In the genomic region with DNA sequence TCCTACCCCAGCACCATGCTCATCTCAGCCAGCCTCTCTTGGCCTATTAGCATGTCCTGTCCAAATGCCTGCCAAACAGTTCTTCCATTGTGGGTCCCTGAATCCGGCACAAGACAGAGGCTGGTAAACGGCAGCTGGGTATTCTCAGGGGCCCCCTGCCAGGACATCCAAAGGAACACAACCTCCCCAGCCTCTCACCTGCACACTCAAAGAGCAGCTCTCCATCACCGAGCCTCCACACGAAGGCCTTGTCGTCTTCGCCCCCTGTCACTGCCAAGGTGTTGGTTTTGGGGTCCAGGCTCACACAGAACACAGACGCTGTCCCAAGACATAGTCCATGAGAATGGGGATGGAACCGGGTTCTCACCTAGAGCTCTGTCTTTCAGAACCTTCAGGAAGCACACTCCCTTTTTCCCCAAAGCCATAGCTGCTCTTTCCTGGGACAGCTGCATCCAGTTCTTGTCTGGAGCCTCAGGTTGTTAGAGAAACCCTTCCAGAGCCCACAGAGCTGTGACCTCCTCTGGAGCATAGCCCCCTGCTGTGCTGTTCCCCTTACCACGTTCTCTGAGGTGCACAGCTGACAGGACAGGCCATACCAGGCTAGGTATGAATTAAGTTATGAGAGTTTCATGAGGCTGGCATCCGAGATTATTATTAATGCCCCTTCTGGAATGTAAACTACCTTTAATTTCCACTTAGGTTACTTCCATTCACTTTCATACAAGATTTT, we compare ENCODE assay signal across 10 mouse cellular contexts. TPM values are rescaled to one million over a fixed set of nuclear protein-coding genes. Genes with fewer than 3 reads are reported as not detected.
A peak's percentile ranks its signal among the peaks of the same experiment; 100 is the strongest.
DNase-seq lines count a peak whose midpoint lies in the region; ATAC-seq and TF ChIP-seq lines count a peak whose summit lies in the region.
"Had no signal": no experiment of that assay in that cellular context is flagged by ENCODE, and none has a peak within 500 bp of the region (broad histone marks: within the 10 kb centered on the region; RNA-seq: fewer than 3 reads in every experiment).

No protein-coding gene starts in this region.

- no peak for TF ChIP-seq CTCF in heart, adult 2 months (IDR thresholded peaks at IDR 0.05)

- 86% methylated on average over 10 of the region's 10 CpGs for WGBS in heart, embryonic 12.5 days
- 88% methylated on average over 10 of the region's 10 CpGs for WGBS in heart, adult 2 months
- WGBS in neural tube, embryonic 12.5 days: 91% methylated on average over 10 of the region's 10 CpGs
- WGBS in limb, embryonic 10.5 days: 89% methylated on average over 10 of the region's 10 CpGs
- 85% methylated on average over 10 of the region's 10 CpGs for WGBS in neural tube, embryonic 15.5 days

- H3K27me3 ChIP-seq in heart, embryonic 12.5 days (replicated peaks): no peaks in the 10 kb centered on the region
- H3K27me3 ChIP-seq in heart, adult 2 months (ENCODE audit: control insufficient read depth, insufficient read depth, low read length): no peaks in the 10 kb centered on the region
- H3K27me3 ChIP-seq in neural tube, embryonic 12.5 days (replicated peaks): no peaks in the 10 kb centered on the region
- H3K27me3 ChIP-seq in limb, embryonic 10.5 days (ENCODE audit: low read depth, poor library complexity, severe bottlenecking): no peaks in the 10 kb centered on the region
- H3K27me3 ChIP-seq in neural tube, embryonic 15.5 days (replicated peaks): no peaks in the 10 kb centered on the region

- H3K4me3 ChIP-seq in heart, embryonic 12.5 days: 0 out of 2 replicates have a peak overlapping the region, but pooled peaks have one; percentile 6
- no peak overlapping the region for H3K4me3 ChIP-seq in heart, adult 2 months
- H3K4me3 ChIP-seq in neural tube, embryonic 12.5 days: no peak overlapping the region
- peak overlapping the region; percentile 13 for H3K4me3 ChIP-seq in limb, embryonic 10.5 days
- 0 out of 2 replicates have a peak overlapping the region, but pooled peaks have one; percentile 1 for H3K4me3 ChIP-seq in neural tube, embryonic 15.5 days (replicated peaks)

- H3K4me2 ChIP-seq in heart, embryonic 12.5 days: peak overlapping the region; percentile 11; the same call in 1 of the 2 replicates
- peak overlapping the region; percentile 83; the same call in 1 of the 2 replicates for H3K4me2 ChIP-seq in neural tube, embryonic 12.5 days (replicated peaks)
- H3K4me2 ChIP-seq in neural tube, embryonic 15.5 days: peak overlapping the region; percentile 86

- ATAC-seq in heart, embryonic 12.5 days (ENCODE audit: insufficient number of reproducible peaks, low FRiP score): no peak
- no peak for ATAC-seq in neural tube, embryonic 12.5 days (ENCODE audit: low FRiP score, low read depth)
- no peak for ATAC-seq in neural tube, embryonic 15.5 days (ENCODE audit: low FRiP score)

- H3K79me2 ChIP-seq in heart, adult 2 months (replicated peaks; ENCODE audit: control insufficient read depth, insufficient read depth, low read length): no peaks in the 10 kb centered on the region

- H3K27ac ChIP-seq in heart, embryonic 12.5 days (ENCODE audit: poor library complexity, severe bottlenecking): no peak overlapping the region
- no peak overlapping the region for H3K27ac ChIP-seq in heart, adult 2 months
- no peak overlapping the region for H3K27ac ChIP-seq in neural tube, embryonic 12.5 days
- no peak overlapping the region for H3K27ac ChIP-seq in limb, embryonic 10.5 days
- H3K27ac ChIP-seq in neural tube, embryonic 15.5 days (replicated peaks): no peak overlapping the region

- no peak overlapping the region for H3K9ac ChIP-seq in heart, embryonic 12.5 days
- no peak overlapping the region for H3K9ac ChIP-seq in heart, adult 2 months (ENCODE audit: low read depth, low read length)
- H3K9ac ChIP-seq in neural tube, embryonic 12.5 days: no peak overlapping the region
- H3K9ac ChIP-seq in neural tube, embryonic 15.5 days (replicated peaks): 0 out of 2 replicates have a peak overlapping the region, but pooled peaks have one; percentile 18

- H3K4me1 ChIP-seq in heart, embryonic 12.5 days (replicated peaks): peaks cover 51% of the 10 kb centered on the region
- H3K4me1 ChIP-seq in heart, adult 2 months (ENCODE audit: control insufficient read depth, insufficient read depth, low read length): peaks cover 5% of the 10 kb centered on the region
- peaks cover 21% of the 10 kb centered on the region for H3K4me1 ChIP-seq in neural tube, embryonic 12.5 days
- H3K4me1 ChIP-seq in limb, embryonic 10.5 days: peaks cover 32% of the 10 kb centered on the region
- H3K4me1 ChIP-seq in neural tube, embryonic 15.5 days: peaks cover 46% of the 10 kb centered on the region

- H3K36me3 ChIP-seq in heart, embryonic 12.5 days: peaks cover 58% of the 10 kb centered on the region
- H3K36me3 ChIP-seq in heart, adult 2 months (ENCODE audit: control insufficient read depth, insufficient read depth, low read length): no peaks in the 10 kb centered on the region
- H3K36me3 ChIP-seq in neural tube, embryonic 12.5 days: peaks cover 42% of the 10 kb centered on the region
- peaks cover 58% of the 10 kb centered on the region for H3K36me3 ChIP-seq in limb, embryonic 10.5 days
- H3K36me3 ChIP-seq in neural tube, embryonic 15.5 days: peaks cover 41% of the 10 kb centered on the region

- intact Hi-C loops in heart, adult 2 months (cut with DNase I): no loop called here

- DNase-seq in heart, adult 2 months: no peak
- DNase-seq in neural tube, embryonic 10.5 days (ENCODE audit: extremely low spot score, low spot score): no peak
- DNase-seq in limb, embryonic 10.5 days (ENCODE audit: low spot score): no peak
- no peak for DNase-seq in embryo, embryonic 10.5 days (ENCODE audit: low spot score)
- no peak for DNase-seq in adrenal gland, adult 18-20 months (ENCODE audit: low spot score in 2 of 2)
- DNase-seq: kidney, postnatal 4 days; lung, postnatal 10 days had no signal

- TF ChIP-seq POLR2A in heart, adult 2 months (IDR thresholded peaks at IDR 0.05; ENCODE audit: insufficient read depth, low read depth, low read length): no peak

- TF ChIP-seq EP300 in heart, adult 2 months (IDR thresholded peaks at IDR 0.05; ENCODE audit: insufficient read depth, low read depth, low read length): no peak

- no peaks in the 10 kb centered on the region for H3K9me3 ChIP-seq in heart, embryonic 12.5 days (replicated peaks)
- H3K9me3 ChIP-seq in neural tube, embryonic 12.5 days: no peaks in the 10 kb centered on the region
- H3K9me3 ChIP-seq in limb, embryonic 10.5 days (replicated peaks): no peaks in the 10 kb centered on the region
- H3K9me3 ChIP-seq in neural tube, embryonic 15.5 days (replicated peaks): no peaks in the 10 kb centered on the region

RNA-seq across cellular contexts. Expression of gene Aamp, which starts 1.5 kb away (rescaled TPM):
- 169 and 171 TPM in 2 replicates for polyA plus RNA-seq in heart, embryonic 12.5 days (2016; fragmentation: Nextera tagmentation; extraction: Ambion mirVana)
- total RNA-seq in heart, adult 2 months (2021): 100 to 1,000 TPM in 1 of 2 experiments, 10 to 100 TPM in 1; 89.3 to 100 TPM
- polyA plus RNA-seq in heart, adult 2 months (2012; rRNA removed): 116 and 135 TPM in 2 replicates
- 189 and 196 TPM in 2 replicates for polyA plus RNA-seq in neural tube, embryonic 12.5 days (2016; fragmentation: Nextera tagmentation; extraction: Ambion mirVana)
- 263 and 272 TPM in 2 replicates for polyA plus RNA-seq in limb, embryonic 10.5 days (2016; fragmentation: Nextera tagmentation; extraction: Ambion mirVana)
- polyA plus RNA-seq in neural tube, embryonic 15.5 days (2015; fragmentation: Nextera tagmentation; extraction: Ambion mirVana): 209 and 236 TPM in 2 replicates
- total RNA-seq in adrenal gland, adult 18-20 months (2021): 100 to 1,000 TPM; 158 to 197 TPM

RNA-seq across cellular contexts. Expression of gene Pnkd, which starts 1.7 kb away (rescaled TPM):
- polyA plus RNA-seq in heart, embryonic 12.5 days (2016; fragmentation: Nextera tagmentation; extraction: Ambion mirVana): 215 and 216 TPM in 2 replicates
- total RNA-seq in heart, adult 2 months (2021): 100 to 1,000 TPM; 126 to 140 TPM
- 104 and 113 TPM in 2 replicates for polyA plus RNA-seq in heart, adult 2 months (2012; rRNA removed)
- polyA plus RNA-seq in neural tube, embryonic 12.5 days (2016; fragmentation: Nextera tagmentation; extraction: Ambion mirVana): 96.1 and 104 TPM in 2 replicates
- polyA plus RNA-seq in limb, embryonic 10.5 days (2016; fragmentation: Nextera tagmentation; extraction: Ambion mirVana): 113 and 121 TPM in 2 replicates
- polyA plus RNA-seq in neural tube, embryonic 15.5 days (2015; fragmentation: Nextera tagmentation; extraction: Ambion mirVana): 152 and 156 TPM in 2 replicates
- total RNA-seq in adrenal gland, adult 18-20 months (2021): 10 to 100 TPM; 68.2 to 83.0 TPM

RNA-seq across cellular contexts. Expression of gene Gpbar1, which starts 4.7 kb away (rescaled TPM):
- 0.37 and 0.41 TPM in 2 replicates for polyA plus RNA-seq in heart, embryonic 12.5 days (2016; fragmentation: Nextera tagmentation; extraction: Ambion mirVana)
- total RNA-seq in heart, adult 2 months (2021): not detected
- polyA plus RNA-seq in heart, adult 2 months (2012; rRNA removed): 0.14 and 0.15 TPM in 2 replicates
- polyA plus RNA-seq in neural tube, embryonic 12.5 days (2016; fragmentation: Nextera tagmentation; extraction: Ambion mirVana): 0.19 TPM in 1 of 2 replicates, not detected in the other
- 0.26 TPM in 1 of 2 replicates, not detected in the other for polyA plus RNA-seq in limb, embryonic 10.5 days (2016; fragmentation: Nextera tagmentation; extraction: Ambion mirVana)
- polyA plus RNA-seq in neural tube, embryonic 15.5 days (2015; fragmentation: Nextera tagmentation; extraction: Ambion mirVana): 0.73 TPM in 1 of 2 replicates, not detected in the other
- total RNA-seq in adrenal gland, adult 18-20 months (2021): not detected

RNA-seq across cellular contexts. Expression of gene Tmbim1, which starts 22.4 kb away (rescaled TPM):
- 41.1 and 42.9 TPM in 2 replicates for polyA plus RNA-seq in heart, embryonic 12.5 days (2016; fragmentation: Nextera tagmentation; extraction: Ambion mirVana)
- total RNA-seq in heart, adult 2 months (2021): 10 to 100 TPM; 41.3 to 48.1 TPM
- polyA plus RNA-seq in heart, adult 2 months (2012; rRNA removed): 97.1 and 148 TPM in 2 replicates
- polyA plus RNA-seq in neural tube, embryonic 12.5 days (2016; fragmentation: Nextera tagmentation; extraction: Ambion mirVana): 9.0 and 9.5 TPM in 2 replicates
- polyA plus RNA-seq in limb, embryonic 10.5 days (2016; fragmentation: Nextera tagmentation; extraction: Ambion mirVana): 10.7 and 12.0 TPM in 2 replicates
- 10.1 and 12.9 TPM in 2 replicates for polyA plus RNA-seq in neural tube, embryonic 15.5 days (2015; fragmentation: Nextera tagmentation; extraction: Ambion mirVana)
- 100 to 1,000 TPM; 106 to 113 TPM for total RNA-seq in adrenal gland, adult 18-20 months (2021)

RNA-seq across cellular contexts. Expression of gene Arpc2, which starts 47.2 kb away (rescaled TPM):
- polyA plus RNA-seq in heart, embryonic 12.5 days (2016; fragmentation: Nextera tagmentation; extraction: Ambion mirVana): 478 and 484 TPM in 2 replicates
- 100 to 1,000 TPM; 130 to 132 TPM for total RNA-seq in heart, adult 2 months (2021)
- 85.5 and 111 TPM in 2 replicates for polyA plus RNA-seq in heart, adult 2 months (2012; rRNA removed)
- polyA plus RNA-seq in neural tube, embryonic 12.5 days (2016; fragmentation: Nextera tagmentation; extraction: Ambion mirVana): 374 and 394 TPM in 2 replicates
- 355 and 369 TPM in 2 replicates for polyA plus RNA-seq in limb, embryonic 10.5 days (2016; fragmentation: Nextera tagmentation; extraction: Ambion mirVana)
- 393 and 423 TPM in 2 replicates for polyA plus RNA-seq in neural tube, embryonic 15.5 days (2015; fragmentation: Nextera tagmentation; extraction: Ambion mirVana)
- 100 to 1,000 TPM; 174 to 191 TPM for total RNA-seq in adrenal gland, adult 18-20 months (2021)

Comparison
In these comparisons a context has a peak if more than half of its experiments do, and no peak if none do; other contexts are left out.
1. H3K4me3 ChIP-seq: peak in heart, embryonic 12.5 days (single experiment), limb, embryonic 10.5 days (single experiment) and neural tube, embryonic 15.5 days (single experiment); none in heart, adult 2 months (single experiment) and neural tube, embryonic 12.5 days (single experiment).
2. H3K4me2 ChIP-seq: peak in every context shown above with its lines; median percentile 86 in neural tube, embryonic 15.5 days; 83 in neural tube, embryonic 12.5 days; 11 in heart, embryonic 12.5 days.